Mouse (Mus musculus) liver, postnatal 0 days (tissue): Measurements from ENCODE around the gene Dock3. TPM values are rescaled to one million over a fixed set of nuclear protein-coding genes. Genes with fewer than 3 reads are reported as not detected.

ENCODE experiments used
- ATAC-seq: fragments of 200-750 bp; cut with Nextera tagmentation; 2 replicates; pipeline ENCODE4 v1.8.0; 2017; ENCODE audit warnings: mild to moderate bottlenecking, moderate library complexity
- DNase-seq: peaks from one replicate; pipeline ENCODE4 v3.0.0-alpha.2; 2016
- H3K27ac ChIP-seq: fragments of 300-500 bp; sonication (generic); 2 replicates; pipeline ENCODE4 v1.5.1; 2014; ENCODE audit warnings: antibody characterized with exemption, moderate library complexity, mild to moderate bottlenecking, low read depth
- H3K27me3 ChIP-seq: fragments of 300-500 bp; sonication (generic); 2 replicates; pipeline ENCODE4 v1.6.1; 2014; ENCODE audit warnings: low read length, control low read depth, mixed read lengths; ENCODE audit not compliant: insufficient read depth
- H3K36me3 ChIP-seq: fragments of 300-500 bp; sonication (generic); replicated peaks from 2 replicates; pipeline ENCODE4 v1.6.1; 2014; ENCODE audit warnings: mild to moderate bottlenecking, control low read depth, low read length, moderate library complexity, mixed read lengths; ENCODE audit not compliant: insufficient read depth
- H3K4me1 ChIP-seq: fragments of 300-500 bp; sonication (generic); 2 replicates; pipeline ENCODE4 v1.6.1; 2014; ENCODE audit warnings: antibody characterized with exemption, mild to moderate bottlenecking, control low read depth; ENCODE audit not compliant: insufficient read depth
- H3K4me2 ChIP-seq: fragments of 300-500 bp; sonication (generic); 2 replicates; pipeline ENCODE4 v1.6.1; 2014; ENCODE audit warnings: low read depth, mild to moderate bottlenecking, low read length, moderate library complexity, mixed read lengths
- H3K4me3 ChIP-seq: fragments of 300-500 bp; sonication (generic); 2 replicates; pipeline ENCODE4 v1.5.1; 2014; ENCODE audit warnings: low read depth, low read length
- H3K9ac ChIP-seq: fragments of 300-500 bp; sonication (generic); replicated peaks from 2 replicates; pipeline ENCODE4 v1.6.1; 2014; ENCODE audit warnings: mild to moderate bottlenecking, moderate library complexity
- H3K9me3 ChIP-seq: fragments of 300-500 bp; sonication (generic); 2 replicates; pipeline ENCODE4 v1.6.1; 2016; ENCODE audit warnings: mild to moderate bottlenecking, control low read depth, low read length, mixed read lengths
- CTCF ChIP-seq: sonication (generic); IDR thresholded peaks from 2 replicates; pipeline ENCODE4 v1.5.1; 2016; ENCODE audit warnings: antibody characterized with exemption, low read depth
- EP300 ChIP-seq: IDR thresholded peaks from 2 replicates; pipeline ENCODE4 v1.6.1; 2016; ENCODE audit warnings: antibody characterized with exemption, low read depth, mild to moderate bottlenecking
- WGBS: fragments of 180-500 bp; shearing (Covaris S2); extraction: QIAGEN DNeasy Blood & Tissue Kit; methylation state at CpG from one replicate; pipeline ENCODE4 v1.1.7; 2014; ENCODE audit not compliant: insufficient replicate concordance; 5-methylcytosine and 5-hydroxymethylcytosine counted together
- polyA plus RNA-seq: library from polyadenylated mRNA; unstranded; fragments of >200 nt; fragmentation: Nextera tagmentation; extraction: Ambion mirVana; gene quantifications from 2 replicates; pipeline ENCODE4 v1.2.1, GENCODE M21; 2015

The Dock3 gene
- polyA plus RNA-seq, 1 experiment from 2014 or later = not detected

- DNase-seq (no peak), ATAC-seq (no peak)
- H3K36me3 ChIP-seq = peaks cover 28% of the 10 kb centered on the region
- H3K4me3 ChIP-seq = peak overlapping the region; percentile 80
- H3K4me2 ChIP-seq = peak overlapping the region; percentile 76
- no peaks in the 10 kb centered on the region for H3K9me3 ChIP-seq
- under 1% methylated on average over 17 of the region's 17 CpGs for WGBS
- H3K9ac ChIP-seq = peak overlapping the region; percentile 90
- TF ChIP-seq CTCF (no peak), EP300 (no peak)
- peaks cover 31% of the 10 kb centered on the region for H3K4me1 ChIP-seq
- H3K27ac ChIP-seq = peak overlapping the region; percentile 86
- H3K27me3 ChIP-seq = no peaks in the 10 kb centered on the region
These were observed 340.4 kb downstream of the Dock3 start for GRCm38 (mm10) chr9:106891341-106891741.

GRCm38 (mm10) chr9:106890496-106891240 is 341.0 kb downstream of the Dock3 start:
- Histone ChIP-seq H3K27me3 (no peaks in the 10 kb centered on the region), H3K27ac (peak overlapping the region; percentile 86; the same call in 1 of the 2 replicates), H3K4me3 (peak overlapping the region; percentile 80), H3K9ac (peak overlapping the region; percentile 90), H3K4me1 (peaks cover 33% of the 10 kb centered on the region), H3K36me3 (peaks cover 28% of the 10 kb centered on the region), H3K9me3 (no peaks in the 10 kb centered on the region), H3K4me2 (peak overlapping the region; percentile 76)
- DNase-seq = no peak
- no peak for ATAC-seq
- TF ChIP-seq EP300 (no peak), CTCF (no peak)
- 64% methylated on average over 8 of the region's 8 CpGs for WGBS

GRCm38 (mm10) chr9:106889321-106889720 is 342.4 kb downstream of the Dock3 start:
- no peak for TF ChIP-seq CTCF
- TF ChIP-seq EP300 = no peak
- no peaks in the 10 kb centered on the region for H3K27me3 ChIP-seq
- H3K4me1 ChIP-seq = peaks cover 47% of the 10 kb centered on the region
- DNase-seq (no peak), ATAC-seq (no peak)
- peaks cover 38% of the 10 kb centered on the region for H3K36me3 ChIP-seq
- no peaks in the 10 kb centered on the region for H3K9me3 ChIP-seq
- no peak overlapping the region for H3K4me2 ChIP-seq
- no peak overlapping the region for H3K27ac ChIP-seq
- WGBS = 76% methylated on average over 9 of the region's 9 CpGs
- H3K9ac ChIP-seq = no peak overlapping the region
- no peak overlapping the region for H3K4me3 ChIP-seq

- H3K4me3 ChIP-seq = no peak overlapping the region
- no peak overlapping the region for H3K27ac ChIP-seq
- H3K27me3 ChIP-seq = no peaks in the 10 kb centered on the region
- DNase-seq = no peak
- peaks cover 48% of the 10 kb centered on the region for H3K4me1 ChIP-seq
- H3K9ac ChIP-seq = no peak overlapping the region
- no peak overlapping the region for H3K4me2 ChIP-seq
- TF ChIP-seq CTCF (no peak), EP300 (no peak)
- no peak for ATAC-seq
- 94% methylated on average over 3 of the region's 3 CpGs for WGBS
- no peaks in the 10 kb centered on the region for H3K9me3 ChIP-seq
- H3K36me3 ChIP-seq = peaks cover 41% of the 10 kb centered on the region
These were observed 343.4 kb downstream of the Dock3 start for GRCm38 (mm10) chr9:106888346-106888745.

- Histone ChIP-seq H3K4me3 (peak within 1 kb of the TSS; percentile 94), H3K9me3 (no peaks in the 10 kb centered on the region), H3K36me3 (peaks cover 43% of the 10 kb centered on the region), H3K9ac (peak within 1 kb of the TSS; percentile 93), H3K27ac (peak within 1 kb of the TSS; percentile 85), H3K4me1 (peaks cover 48% of the 10 kb centered on the region), H3K4me2 (peak within 1 kb of the TSS; percentile 98), H3K27me3 (no peaks in the 10 kb centered on the region)
- WGBS = 3% methylated on average over 50 of the region's 101 CpGs
- peak; percentile 91 for TF ChIP-seq CTCF
- no peak for TF ChIP-seq EP300
- peak; percentile 99 for DNase-seq
- ATAC-seq = peak; percentile 75
These were observed 344.6 kb downstream of the Dock3 start, which contains the start of gene Rbm15b for GRCm38 (mm10) chr9:106886828-106887702. Rbm15b (minus strand) TSS chr9:106887428.
